Mouse (Mus musculus): ENCODE results near the gene Acot4.
"Not testable (repeated sequence)": the region's sequence is repeated elsewhere in the genome, so short reads cannot be mapped to it uniquely, and the experiment has no call there.

The Acot4 gene

GRCm38 (mm10) chr12:84032854-84033253 lies 5.3 kb upstream of the Acot4 start:
- no peak for DNase-seq

- not testable (repeated sequence) for DNase-seq
Observed at GRCm38 (mm10) chr12:84033302-84033701, 4.9 kb upstream of the Acot4 start.

- no peak for DNase-seq
Observed at GRCm38 (mm10) chr12:84034108-84034507, 4.1 kb upstream of the Acot4 start.

GRCm38 (mm10) chr12:84038691-84039111 lies 522 bp downstream of the Acot4 start, which contains the start of gene Gm49366:
Gene Gm49366 (plus strand): TSS chr12:84038935.
- peak; percentile 66 for DNase-seq

- DNase-seq = no peak
Observed at GRCm38 (mm10) chr12:84042248-84042647, 4.1 kb downstream of the Acot4 start.

GRCm38 (mm10) chr12:84044045-84044444 lies 5.9 kb downstream of the Acot4 start:
- DNase-seq = no peak

GRCm38 (mm10) chr12:84046906-84047305 lies 8.7 kb downstream of the Acot4 start:
- no peak for DNase-seq

- DNase-seq = not testable (repeated sequence)
Observed at GRCm38 (mm10) chr12:84050744-84051143, 12.6 kb downstream of the Acot4 start.

- no peak for DNase-seq
Observed at GRCm38 (mm10) chr12:84051937-84052474, 13.8 kb downstream of the Acot4 start, which contains the start of gene Acot3. Gene Acot3 (plus strand): TSS chr12:84052144.

GRCm38 (mm10) chr12:84052609-84053008 lies 14.4 kb downstream of the Acot4 start:
- no peak for DNase-seq

- no peak for DNase-seq
Observed at GRCm38 (mm10) chr12:84053173-84053572, 15.0 kb downstream of the Acot4 start.

GRCm38 (mm10) chr12:84053679-84054391 lies 15.7 kb downstream of the Acot4 start:
- DNase-seq = no peak

GRCm38 (mm10) chr12:84060946-84061345 lies 22.8 kb downstream of the Acot4 start:
- DNase-seq = peak; percentile 50

GRCm38 (mm10) chr12:84062336-84062735 lies 24.2 kb downstream of the Acot4 start:
- no peak for DNase-seq

- DNase-seq = no peak
Observed at GRCm38 (mm10) chr12:84063228-84063627, 25.0 kb downstream of the Acot4 start.

GRCm38 (mm10) chr12:84063833-84064232 lies 25.7 kb downstream of the Acot4 start:
- DNase-seq = no peak

GRCm38 (mm10) chr12:84064621-84065020 lies 26.4 kb downstream of the Acot4 start:
- no peak for DNase-seq

- no peak for DNase-seq
Observed at GRCm38 (mm10) chr12:84067752-84068151, 29.6 kb downstream of the Acot4 start.

- no peak for DNase-seq
Observed at GRCm38 (mm10) chr12:84068296-84068695, 30.1 kb downstream of the Acot4 start.

GRCm38 (mm10) chr12:84068986-84069385 lies 30.8 kb downstream of the Acot4 start, which contains the start of gene Acot5:
Gene Acot5 (plus strand): TSS chr12:84069325.
- no peak for DNase-seq

GRCm38 (mm10) chr12:84069582-84069981 lies 31.4 kb downstream of the Acot4 start:
- peak; percentile 34 for DNase-seq

- no peak for DNase-seq
Observed at GRCm38 (mm10) chr12:84071696-84072095, 33.5 kb downstream of the Acot4 start.

GRCm38 (mm10) chr12:84077371-84077990 lies 39.3 kb downstream of the Acot4 start:
- no peak for DNase-seq

- DNase-seq = no peak
Observed at GRCm38 (mm10) chr12:84083842-84084241, 45.7 kb downstream of the Acot4 start.
